Mouse (Mus musculus) cortical plate, adult 2 months (tissue): Measurements from ENCODE around the gene Tmem159.

Source experiments
- CTCF ChIP-seq: fragments of 200-500 bp; IDR thresholded peaks from 2 replicates; pipeline ENCODE4 v1.5.1; 2011; ENCODE audit warnings: mild to moderate bottlenecking, control low read depth, low read length; ENCODE audit not compliant: insufficient read depth; ENCODE audit errors: extremely low read depth
- POLR2A ChIP-seq: fragments of 200-500 bp; IDR thresholded peaks from 2 replicates; pipeline ENCODE4 v1.6.1; 2011; ENCODE audit warnings: mild to moderate bottlenecking, low read length, control low read depth; ENCODE audit not compliant: insufficient read depth; ENCODE audit errors: extremely low read depth

DNA sequence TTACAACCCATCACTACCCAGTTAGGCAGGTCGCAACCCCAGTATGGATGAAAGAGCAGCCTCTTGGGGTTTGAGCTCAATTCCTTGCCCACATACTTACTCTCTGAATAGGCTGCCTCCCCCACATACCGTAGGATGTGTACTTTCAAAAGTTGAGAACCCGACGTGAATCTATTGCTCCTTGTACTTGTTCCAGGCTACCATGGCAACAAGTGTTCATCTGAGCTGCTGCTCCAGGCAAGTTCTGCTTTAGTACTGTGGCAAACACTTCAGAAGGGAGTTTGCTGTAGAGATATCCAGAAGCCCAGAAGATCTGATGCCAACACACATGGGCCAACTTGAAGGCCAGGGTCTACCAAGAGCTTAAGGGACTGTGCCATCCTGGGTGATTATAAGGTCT lies 26.8 kb downstream of the Tmem159 start:
- TF ChIP-seq CTCF (no peak), POLR2A (no peak)
